Mouse (Mus musculus) thymus, postnatal 0 days (tissue): ENCODE data around the gene Otulinl. TPM values are rescaled to one million over a fixed set of nuclear protein-coding genes. Genes with fewer than 3 reads are reported as not detected.

Source experiments
- DNase-seq: peaks from one replicate; pipeline ENCODE4 v3.0.0-alpha.2; 2015; ENCODE audit warnings: low spot score
- polyA plus RNA-seq: library from polyadenylated mRNA; unstranded; fragments of >200 nt; fragmentation: Nextera tagmentation; extraction: Ambion mirVana; gene quantifications from 2 replicates; pipeline ENCODE4 v1.2.1, GENCODE M21; 2015

Gene Otulinl
- polyA plus RNA-seq, 1 experiment from 2014 or later, result 97.4 TPM

DNA sequence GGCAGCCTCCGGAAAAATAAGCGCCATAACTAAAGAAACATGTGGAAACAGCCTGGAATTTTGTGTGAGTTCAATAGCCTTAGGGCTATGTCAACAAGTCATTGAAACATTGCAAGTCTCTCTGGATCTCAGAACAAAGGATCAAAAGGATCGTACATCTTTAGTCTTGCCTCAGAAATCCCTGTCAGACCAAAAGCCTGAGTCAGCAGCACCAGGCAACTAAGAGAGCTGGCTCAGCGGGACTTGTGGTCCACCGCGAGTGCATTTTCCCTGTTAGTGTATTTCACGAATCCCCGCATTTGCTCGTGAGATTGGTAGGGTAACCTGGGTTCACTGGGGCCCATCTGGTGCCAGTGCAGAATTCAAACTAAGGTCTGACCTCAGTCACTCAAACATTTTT, 1.2 kb upstream of the Otulinl start:
- peak; percentile 16 for DNase-seq

DNA sequence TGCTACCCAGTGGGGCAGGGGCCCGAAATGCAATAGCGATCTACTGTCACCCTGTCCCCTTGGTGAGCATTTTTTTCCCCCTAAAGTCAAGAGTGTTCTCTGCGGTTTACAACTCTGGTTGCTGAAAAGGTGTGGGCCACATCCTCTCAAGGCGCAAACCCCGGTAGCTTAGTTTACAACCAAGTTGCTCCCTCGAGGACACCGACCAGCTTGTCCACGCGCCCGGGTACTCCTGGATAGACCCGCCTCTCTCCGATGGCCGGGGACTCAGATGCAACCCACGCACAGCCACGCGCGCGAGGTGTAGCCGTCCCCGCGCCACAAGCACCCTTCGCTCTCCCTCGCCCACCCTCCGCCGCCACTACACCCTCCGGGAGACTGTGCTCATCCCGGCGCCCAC, 382 bp downstream of the Otulinl start:
- peak; percentile 70 for DNase-seq

DNA sequence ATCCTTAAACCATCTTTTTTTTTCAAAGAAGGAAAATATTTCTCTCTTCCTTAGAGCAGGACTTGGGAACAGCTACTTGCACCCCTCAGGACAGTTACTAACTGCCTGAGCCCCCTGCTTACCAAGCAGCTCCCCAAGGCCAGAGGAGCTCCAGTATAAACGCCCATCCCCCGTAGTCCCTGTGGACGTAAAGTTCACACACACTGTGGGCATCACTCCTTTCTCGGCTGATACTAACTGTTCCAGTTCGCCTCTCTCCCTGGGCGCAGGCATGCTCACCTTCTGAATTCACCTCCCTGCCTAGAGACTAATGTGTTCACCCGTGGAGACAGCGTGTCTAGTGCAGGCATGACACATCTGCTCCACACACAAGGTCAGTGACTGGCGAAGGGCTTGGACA, 2.9 kb downstream of the Otulinl start:
- no peak for DNase-seq

DNA sequence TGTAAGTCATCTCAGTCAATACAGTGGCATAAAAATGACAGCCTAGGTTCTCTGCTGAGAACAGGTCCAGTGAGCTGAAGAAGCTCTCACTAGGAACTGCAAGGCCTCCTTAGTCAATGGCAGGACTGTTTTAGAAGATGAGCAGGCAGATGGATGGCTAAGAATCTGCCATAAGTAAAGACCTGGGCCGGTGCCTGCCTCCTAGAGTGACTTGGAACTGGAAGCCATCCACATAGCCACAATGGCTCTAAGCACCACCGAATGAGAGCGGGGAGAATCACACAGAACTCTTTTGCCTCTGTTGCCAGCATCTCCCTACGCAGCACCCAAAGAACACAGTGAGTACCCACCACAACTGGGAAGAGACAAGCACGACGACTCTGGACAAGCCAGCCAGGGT, 3.6 kb downstream of the Otulinl start:
- no peak for DNase-seq

DNA sequence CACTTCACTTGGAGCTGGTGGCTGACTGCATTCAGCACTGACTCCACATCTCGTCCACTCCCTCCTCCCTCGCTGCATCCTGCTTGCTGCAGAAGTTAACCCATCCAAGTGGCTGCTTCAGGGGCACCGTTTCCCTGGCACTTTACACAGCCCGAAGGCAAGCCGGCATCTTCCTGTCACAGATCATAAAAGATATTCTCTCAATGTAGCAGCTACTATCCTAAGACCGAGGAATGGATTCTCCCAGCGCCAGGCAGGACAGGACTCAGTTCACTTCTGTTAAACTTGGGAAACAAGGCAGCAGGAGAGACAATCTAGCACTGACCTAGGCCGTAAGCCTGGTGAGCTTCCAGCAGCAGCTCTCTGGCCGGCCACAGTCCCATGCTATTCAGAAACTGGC, 5.2 kb downstream of the Otulinl start:
- no peak for DNase-seq

DNA sequence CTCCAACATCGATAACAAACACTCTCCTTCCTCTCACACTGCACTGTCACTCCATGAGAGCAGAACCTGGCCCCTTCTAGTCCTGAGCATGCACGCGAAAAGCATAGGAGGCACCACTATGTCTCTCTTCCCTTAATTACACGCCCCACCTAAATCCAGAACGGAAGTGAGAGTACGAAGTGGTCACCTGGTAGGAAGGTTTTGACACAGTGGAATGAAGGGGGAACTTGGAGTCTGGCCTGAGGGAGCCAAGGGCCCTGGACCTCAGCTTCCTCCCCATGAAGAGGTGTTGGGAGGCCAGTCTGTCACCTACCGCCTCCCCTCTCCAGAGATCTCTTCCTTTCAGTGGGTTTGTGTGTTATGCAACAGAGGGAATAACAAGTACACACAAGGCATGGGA, 6.3 kb downstream of the Otulinl start:
- no peak for DNase-seq

DNA sequence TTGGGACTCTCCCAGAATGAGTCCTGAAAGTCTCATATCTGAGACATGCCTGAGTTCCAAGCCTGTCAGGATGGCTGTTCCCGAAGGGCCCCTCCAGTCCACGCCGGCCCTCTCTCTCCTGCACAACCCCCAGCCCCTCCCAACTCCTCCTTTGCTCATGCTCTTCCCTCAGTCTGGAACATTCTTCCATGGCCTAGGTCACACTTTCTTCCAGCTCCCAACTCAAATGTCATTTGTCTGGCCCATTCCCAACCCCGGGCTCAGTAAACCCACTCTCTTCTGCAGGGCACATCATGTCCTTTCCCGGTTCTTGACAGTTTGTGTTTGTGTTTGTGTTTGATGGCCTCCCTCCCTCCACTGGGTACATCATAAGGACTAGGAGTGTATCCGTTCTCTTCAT, 7.3 kb downstream of the Otulinl start:
- no peak for DNase-seq

DNA sequence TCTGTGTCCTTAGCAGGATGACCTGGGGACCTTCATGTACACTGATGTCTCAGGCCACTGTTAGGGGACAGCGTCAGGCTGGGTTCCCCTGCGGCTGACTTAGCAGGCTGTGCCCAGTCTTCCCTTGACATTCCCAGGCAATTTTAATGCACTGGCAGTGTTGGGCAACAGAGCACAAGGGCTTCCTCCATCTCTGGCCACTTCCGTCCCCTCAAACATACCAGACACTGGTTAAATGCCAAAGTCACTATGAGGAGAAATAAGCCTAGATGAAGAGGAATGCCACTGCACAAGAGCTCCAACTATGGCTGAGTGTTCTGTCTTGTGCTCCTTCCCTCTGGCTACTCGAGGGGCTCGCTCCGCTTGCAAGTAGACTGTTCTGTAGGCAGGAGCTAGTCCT, 8.2 kb downstream of the Otulinl start:
- no peak for DNase-seq

DNA sequence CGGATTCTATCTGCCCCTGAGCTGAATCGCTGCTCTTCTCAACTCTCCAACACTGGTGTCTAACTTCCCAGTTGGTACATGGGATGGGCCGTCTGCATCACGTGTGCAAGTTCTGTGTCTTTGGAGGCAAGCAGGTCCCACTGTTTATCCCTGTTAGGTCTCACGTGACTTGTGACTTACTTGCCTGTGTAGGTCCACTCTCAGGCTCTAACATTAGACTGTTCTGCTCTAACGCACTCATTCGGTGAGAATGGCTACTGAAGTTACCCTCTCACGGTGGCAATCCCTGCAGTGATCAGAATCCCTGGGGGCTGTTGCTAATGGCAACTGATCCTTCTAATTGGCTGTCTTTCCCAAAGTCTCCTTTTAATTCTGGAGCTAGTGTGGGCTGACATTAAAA, 9.1 kb downstream of the Otulinl start:
- DNase-seq, result no peak

DNA sequence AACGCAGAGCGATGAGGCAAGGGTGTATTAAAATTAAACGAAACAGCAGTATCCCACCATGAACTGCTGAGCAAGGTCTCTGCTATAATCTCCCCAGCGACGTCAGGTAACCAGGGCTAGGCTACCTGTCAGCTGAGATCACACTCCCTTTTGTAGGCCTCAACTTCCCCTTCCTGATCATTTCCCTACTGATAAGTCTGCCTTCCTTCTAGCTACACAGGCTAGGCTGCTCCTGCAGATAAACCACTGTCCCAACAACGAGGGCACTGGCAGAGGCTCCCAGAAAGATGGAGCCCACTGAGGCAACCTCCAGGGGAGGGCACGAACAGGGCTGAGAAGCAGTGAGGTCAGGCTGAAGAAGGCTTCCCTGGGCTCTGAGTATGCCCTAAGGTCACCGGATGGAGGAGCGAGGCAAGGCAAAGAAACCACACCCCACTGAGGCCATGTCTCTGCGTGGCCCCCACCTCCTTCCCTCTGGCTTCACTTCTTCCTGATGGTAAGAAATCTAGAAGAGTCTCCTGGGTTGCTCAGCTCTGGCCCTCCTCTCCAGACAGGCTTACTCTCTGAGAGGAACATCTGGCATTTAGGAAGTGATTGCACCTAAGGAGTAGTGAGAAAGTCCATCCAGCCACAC, 9.7 kb downstream of the Otulinl start:
- DNase-seq, result peak; percentile 14

DNA sequence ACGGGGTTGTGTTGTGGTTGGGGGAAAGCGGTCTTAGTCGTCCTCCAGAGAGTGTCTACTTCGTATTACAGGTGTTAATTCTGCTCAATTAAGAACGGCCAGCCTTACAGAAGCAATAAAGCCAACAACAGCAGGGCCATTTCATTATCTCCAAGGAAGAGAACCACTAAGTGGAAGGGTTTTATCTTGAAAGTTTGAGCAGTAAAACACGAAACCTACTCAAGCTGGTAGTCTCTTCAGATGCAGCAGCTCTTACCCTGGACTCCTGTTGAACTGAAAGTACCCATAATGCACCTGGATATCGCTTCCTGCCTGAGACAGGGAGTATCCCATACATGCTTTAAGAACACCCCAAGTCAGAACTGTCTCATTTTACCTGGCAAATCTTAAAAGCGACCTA, 10.7 kb downstream of the Otulinl start:
- peak; percentile 85 for DNase-seq

DNA sequence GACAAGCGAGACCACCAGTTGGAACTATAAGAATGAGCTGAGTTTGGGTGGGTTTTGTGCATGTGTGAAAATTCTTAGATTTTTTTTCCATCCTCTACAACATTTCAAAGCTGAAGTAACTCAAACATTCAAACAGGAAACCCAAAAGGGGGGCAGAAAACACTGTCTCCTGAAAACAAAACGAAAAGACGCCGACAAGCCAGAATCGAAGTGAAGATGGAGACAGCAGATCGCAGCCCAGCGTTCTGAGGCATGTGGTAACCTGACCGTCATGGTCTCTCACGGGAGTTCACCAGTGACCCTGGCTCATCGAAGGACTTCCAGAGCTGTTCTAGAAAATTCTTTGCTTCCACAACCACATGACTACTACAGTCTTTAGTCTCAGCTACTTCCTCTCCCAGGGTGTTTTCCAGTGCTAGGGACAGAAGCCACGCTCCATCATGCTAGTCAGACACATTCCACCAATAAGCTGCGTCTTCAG, 11.4 kb downstream of the Otulinl start:
- DNase-seq, result peak; percentile 63

DNA sequence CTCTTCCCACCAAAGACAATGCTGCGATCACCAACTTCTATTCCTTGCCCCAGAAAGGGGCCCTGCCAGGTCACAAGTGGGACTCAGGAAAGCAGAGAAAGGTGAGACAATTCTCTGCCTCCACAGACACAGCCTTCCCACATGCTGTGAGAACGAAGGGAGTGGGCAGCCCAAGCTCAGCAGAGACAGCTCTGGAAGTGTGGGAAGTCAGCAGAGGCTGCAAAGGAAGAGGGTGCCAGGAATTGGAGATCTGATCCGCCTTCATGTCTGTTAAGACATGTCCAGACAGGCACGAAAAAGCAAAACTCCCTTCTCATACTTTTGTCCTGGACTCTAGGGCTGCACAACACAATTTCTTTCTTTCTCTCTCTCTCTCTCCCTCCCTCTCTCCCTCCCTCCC, 12.1 kb downstream of the Otulinl start:
- no peak for DNase-seq

DNA sequence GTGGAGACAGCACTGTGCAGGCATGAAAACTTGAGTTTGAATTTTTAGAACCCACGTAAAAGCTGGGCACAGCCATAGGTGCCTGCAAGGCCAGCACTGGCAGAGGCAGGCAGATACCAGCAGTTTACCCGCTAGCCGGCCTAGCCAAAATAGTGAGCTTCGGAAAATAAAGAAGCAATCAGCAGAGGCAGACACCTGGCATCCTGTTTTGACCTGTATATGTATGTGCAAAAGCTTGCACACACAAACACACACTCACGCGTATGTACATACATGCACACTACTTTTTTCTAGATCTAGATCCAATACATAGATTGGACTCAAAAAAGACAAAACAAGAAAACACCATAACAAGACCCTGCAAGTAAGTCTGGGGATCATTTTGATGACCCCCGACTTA, 12.8 kb downstream of the Otulinl start:
- peak; percentile 40 for DNase-seq

DNA sequence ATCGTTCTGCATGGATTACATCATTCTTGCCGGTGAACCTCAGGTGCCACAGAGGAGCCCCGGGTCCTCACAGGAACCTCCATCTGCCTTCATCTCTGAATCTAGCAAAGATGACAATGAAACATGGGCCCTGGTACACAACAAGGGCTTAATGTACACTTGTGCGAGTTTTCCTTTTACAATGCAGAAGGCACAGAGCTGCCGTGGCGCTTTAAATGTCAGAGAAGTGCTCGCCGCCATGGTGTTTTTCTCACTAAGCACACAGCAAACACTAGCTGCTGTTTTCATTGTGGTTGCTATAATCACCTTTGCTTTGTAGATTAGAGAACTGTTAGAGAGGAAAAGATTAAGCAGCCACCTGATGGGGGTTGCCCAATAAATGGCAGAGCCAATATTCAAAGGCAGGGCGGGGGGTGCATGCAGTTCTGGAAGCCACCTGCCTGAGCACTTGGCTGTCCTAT, 13.3 kb downstream of the Otulinl start:
- DNase-seq, result peak; percentile 62

DNA sequence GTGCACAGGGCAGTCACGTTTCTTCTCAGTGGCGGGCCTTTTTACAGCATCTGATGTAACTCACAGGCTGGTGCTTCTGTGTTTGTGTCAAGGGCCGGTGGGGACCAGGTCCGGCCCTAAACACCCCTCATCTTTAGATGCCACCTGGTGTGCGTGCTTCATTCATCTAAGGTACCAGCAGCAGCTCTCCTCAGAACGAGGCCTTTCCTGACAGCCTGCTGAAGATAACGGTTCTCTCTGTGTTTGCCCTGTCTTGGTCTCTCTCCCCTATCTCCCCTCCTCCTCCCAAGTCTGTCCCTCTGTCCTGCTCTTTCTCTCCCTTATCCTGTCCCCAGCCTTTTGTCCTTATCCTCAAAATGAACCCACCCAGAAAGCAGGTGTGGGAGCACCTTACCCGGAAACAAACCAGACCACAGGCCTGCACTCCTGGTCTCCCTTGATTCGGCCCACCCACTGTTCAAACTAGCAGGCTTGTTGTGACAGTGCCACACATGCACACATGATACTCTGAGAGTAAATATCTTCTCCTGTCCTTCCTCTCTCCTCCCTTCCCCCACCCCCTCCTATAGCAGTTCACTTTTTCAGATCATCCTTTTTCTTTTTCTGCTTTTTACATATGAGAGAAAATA, 14.4 kb downstream of the Otulinl start:
- peak; percentile 27 for DNase-seq

DNA sequence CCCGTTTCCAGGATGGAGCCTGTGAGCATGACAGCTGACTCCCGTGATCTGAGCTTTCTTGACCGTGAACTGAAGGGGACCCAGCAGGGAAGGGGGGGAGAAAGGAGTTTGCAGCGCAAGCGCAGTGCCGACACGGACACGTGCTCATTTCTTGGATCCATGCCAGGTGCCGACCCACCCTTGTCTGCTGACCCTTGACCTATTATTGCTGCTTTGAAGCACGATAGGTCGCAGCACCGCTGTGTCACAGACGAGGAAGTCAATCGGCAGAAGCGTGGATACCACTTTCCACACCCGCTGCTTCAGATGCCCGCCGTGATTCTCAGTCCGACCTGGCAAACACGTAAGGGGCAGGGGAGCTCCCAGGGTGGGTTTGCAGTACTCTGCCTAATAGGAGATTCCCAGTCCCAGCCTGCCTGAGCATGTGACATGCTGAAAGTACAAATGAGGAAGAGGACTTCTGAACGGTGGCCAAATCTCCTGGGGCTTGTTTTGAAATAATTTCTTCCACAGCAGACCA, 15.9 kb downstream of the Otulinl start:
- no peak for DNase-seq

DNA sequence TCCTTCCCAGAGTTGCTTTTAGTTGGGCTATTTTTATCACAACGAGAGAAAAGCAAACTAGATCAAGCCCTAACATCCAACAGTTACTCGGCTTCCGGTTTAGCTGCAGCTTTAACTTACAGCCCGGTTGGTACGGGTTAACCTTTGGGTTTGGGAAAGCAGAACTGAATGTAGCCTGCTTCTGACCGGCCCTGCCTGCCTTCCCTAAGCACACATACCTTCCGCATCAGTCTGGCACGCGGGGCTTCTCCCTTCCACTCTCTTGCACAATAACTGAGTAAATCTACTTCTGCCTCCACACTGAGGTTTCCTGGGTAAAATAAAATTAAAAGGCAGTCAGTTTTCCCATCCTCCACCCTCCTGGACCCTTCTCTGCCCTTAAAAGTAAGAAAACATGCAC, 17.3 kb downstream of the Otulinl start:
- DNase-seq, result no peak

DNA sequence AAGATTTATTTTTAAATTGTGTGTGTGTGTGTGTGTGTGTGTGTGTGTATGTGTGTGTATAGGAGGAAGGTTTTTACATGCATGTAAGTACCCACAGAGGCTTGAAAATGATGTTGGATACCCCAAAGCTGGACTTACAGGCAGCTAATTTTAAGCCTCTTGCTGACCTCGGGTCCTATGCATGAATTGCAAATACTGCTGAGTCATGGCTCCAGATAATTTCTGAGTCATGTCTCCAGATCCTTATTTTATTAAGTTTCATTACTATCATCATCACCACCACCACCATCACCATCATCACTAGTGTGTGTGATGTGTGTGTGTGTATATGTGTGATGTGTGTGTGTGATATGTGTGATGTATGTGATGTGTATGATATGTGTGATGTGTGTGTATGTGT, 18.7 kb downstream of the Otulinl start:
- DNase-seq, result no peak

DNA sequence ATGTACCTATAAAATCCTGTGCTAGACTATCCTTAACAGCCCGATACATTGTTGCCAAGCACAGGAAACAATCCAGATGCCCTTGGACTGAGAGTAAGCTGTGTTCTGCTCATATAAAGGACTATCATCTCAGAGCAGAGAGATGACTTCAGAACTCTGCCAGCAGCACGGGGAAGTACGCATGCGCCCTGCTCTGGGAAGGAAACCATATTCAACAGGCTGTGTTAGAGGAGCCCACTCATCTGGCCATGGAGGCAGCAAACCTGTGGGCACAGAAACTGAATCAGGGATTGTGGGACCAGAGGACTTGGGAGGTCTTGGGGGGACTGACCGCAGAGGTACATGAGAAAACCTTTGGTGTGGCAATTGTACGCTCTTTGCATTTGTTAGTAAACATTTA, 19.7 kb downstream of the Otulinl start:
- DNase-seq, result no peak

DNA sequence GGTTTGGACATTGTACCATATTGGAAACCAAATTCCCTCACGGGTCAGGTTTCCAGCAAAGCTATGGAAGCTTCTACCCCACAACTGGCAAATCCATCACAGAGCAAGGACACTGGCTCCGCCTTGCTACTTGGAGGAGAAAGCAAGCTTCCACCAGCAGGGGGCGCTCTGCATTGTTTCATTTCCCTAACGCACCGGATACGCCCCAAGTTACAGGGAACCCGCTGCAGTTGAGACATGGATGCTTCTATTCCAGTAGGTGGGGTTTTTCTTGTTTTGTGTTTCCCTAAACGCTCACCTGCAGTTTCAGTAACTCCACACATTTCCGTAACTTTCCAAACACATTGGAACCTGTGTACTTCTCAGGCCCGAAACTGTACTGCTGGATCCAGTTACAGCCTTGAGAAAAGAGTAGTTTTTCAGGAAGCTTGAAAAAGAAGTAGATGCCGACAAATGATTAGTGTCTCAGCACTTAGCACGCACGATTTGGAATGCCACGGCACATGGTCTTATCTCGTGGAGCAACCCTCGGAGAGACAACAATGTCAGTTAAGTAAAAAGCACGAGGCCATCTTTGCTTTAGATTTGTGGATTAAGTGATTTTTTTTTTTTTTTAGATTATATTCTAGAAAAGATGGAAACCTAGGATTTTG, 21.7 kb downstream of the Otulinl start:
- peak; percentile 90 for DNase-seq

DNA sequence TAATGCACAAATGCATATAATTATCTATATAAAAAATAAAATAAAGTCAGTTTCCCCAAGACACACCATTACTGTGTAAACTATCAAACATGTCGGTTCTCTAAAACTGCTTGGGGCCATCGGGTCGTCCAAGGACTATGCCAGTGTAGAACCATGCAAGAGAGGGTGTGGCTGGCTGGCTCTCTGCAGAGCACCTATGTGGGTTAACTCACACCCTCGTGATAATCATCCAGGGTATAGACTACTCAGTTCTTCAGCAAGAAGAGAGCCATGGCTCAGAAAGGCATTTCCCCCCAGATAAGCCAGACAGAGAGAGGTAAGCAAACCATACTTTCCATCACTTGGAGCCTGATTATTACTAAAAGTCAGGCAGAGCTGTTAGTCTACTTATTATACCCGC, 22.2 kb downstream of the Otulinl start:
- no peak for DNase-seq

DNA sequence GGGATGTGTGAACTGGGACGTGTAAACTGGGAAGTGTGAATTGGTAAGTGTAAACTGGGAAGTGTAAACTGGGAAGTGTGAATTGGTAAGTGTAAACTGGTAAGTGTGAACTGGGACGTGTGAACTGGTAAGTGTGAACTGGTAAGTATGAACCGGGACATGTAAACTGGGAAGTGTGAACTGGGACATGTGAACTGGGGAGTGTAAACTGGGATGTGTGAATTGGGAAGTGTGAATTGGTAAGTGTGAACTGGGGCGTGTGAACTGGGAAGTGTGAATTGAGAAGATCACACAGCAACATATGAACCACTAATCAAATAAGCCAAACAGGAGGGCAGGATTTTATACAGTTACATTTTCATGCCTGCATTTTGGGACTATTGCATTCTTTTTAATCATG, 23.0 kb downstream of the Otulinl start:
- no peak for DNase-seq
